Mouse (Mus musculus) olfactory bulb, adult 2 months (tissue): Measurements from ENCODE around the gene Ugcg.

Experiments
- CTCF ChIP-seq: fragments of 200-500 bp; IDR thresholded peaks from 2 replicates; pipeline ENCODE4 v1.5.1; 2012; ENCODE audit warnings: low read depth, mild to moderate bottlenecking, low read length, moderate library complexity; ENCODE audit not compliant: insufficient read depth
- POLR2A ChIP-seq: fragments of 200-500 bp; IDR thresholded peaks from 2 replicates; pipeline ENCODE4 v1.6.1; 2012; ENCODE audit warnings: mild to moderate bottlenecking, low read depth, low read length, moderate library complexity; ENCODE audit not compliant: insufficient read depth

- no peak for TF ChIP-seq CTCF
- TF ChIP-seq POLR2A, result no peak
Observed at GRCm38 (mm10) chr4:59259806-59260205, 70.7 kb downstream of the Ugcg start.
